Mouse (Mus musculus): Measurements from ENCODE around the gene Epm2aip1. TPM values are rescaled to one million over a fixed set of nuclear protein-coding genes. Genes with fewer than 3 reads are reported as not detected.

Gene Epm2aip1
- polyA plus RNA-seq, 1 experiment: 5.6 TPM

DNA sequence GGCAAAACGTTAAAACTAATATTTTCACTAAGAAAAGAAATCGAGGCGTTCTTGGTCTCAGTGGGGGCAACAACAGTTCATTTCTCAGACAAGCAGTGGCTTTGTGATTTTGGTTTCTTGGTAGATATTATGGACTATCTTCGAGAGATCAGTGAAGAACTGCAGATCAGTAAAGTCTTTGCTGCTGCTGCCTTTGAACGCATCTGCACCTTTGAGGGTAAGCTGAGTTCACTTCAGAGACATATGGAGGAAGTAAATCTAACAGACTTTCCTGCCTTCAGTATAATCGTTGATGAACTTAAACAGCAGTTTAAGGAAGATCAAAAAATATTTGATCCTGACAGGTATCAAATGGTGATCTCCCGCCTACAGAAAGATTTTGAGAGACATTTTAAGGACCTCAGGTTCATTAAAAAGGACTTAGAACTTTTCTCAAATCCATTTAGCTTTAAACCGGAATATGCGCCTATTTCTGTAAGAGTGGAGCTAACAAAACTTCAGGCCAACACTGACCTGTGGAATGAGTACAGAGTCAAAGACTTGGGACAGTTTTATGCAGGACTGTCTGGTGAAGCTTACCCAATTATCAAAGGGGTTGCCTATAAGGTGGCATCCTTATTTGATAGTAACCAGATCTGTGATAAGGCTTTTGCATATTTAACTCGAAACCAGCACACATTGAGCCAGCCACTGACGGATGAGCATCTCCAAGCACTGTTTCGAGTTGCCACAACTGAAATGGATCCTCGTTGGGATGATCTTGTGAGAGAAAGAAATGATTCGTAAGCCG, 1.5 kb downstream of the Epm2aip1 start:
- TF ChIP-seq GATA1 (IDR thresholded peaks at IDR 0.05; ENCODE audit: low read length): no peak

GRCm38 (mm10) chr9:111273958-111274357, 2.2 kb downstream of the Epm2aip1 start:
- TF ChIP-seq GATA1 (IDR thresholded peaks at IDR 0.05; ENCODE audit: low read length): no peak

DNA sequence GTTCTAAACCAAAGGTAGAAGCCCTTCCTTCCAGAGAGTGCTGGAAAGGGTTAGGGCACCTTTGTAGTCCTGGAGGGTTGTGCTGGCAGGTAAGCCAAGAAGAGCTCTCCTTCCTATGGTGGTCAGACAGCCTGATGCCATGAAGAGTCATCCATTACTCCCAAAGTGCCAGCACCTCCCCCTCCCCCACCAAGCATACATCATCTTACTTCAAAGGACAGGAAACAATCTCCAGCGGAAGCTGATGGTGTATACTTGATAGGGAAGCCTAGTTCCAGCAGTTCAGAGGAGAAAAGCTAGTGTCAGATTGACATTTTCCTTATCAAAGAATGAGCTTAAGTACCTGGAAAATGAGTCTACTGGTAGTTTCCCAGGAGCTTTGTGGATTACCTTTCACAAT, 3.4 kb downstream of the Epm2aip1 start:
- TF ChIP-seq GATA1 (IDR thresholded peaks at IDR 0.05; ENCODE audit: low read length): no peak

GRCm38 (mm10) chr9:111285061-111285460, 13.3 kb downstream of the Epm2aip1 start:
- TF ChIP-seq GATA1 (IDR thresholded peaks at IDR 0.05; ENCODE audit: low read length): no peak

DNA sequence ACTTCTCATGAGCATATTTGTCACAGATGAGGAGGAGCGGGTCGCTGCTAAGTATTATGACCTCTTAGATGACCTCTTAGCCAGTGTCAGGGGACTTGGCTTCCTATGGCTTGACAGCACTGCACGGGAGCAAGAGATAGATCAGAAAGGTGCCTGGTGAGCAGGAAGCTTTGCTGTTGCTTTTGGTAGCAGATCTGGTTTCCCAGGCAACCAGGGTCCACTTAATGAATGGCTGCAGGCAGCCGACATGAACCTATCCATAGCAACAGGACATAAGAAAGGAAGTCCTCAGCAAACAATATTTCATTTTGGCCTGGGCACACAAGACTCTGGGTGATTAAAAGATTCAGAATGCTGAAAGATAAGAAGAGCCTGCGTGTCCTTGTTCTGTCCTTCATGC, 13.9 kb downstream of the Epm2aip1 start:
- no peak for TF ChIP-seq GATA1 (IDR thresholded peaks at IDR 0.05; ENCODE audit: low read length)

- TF ChIP-seq GATA1 (IDR thresholded peaks at IDR 0.05; ENCODE audit: low read length): no peak
These were observed 14.7 kb downstream of the Epm2aip1 start for GRCm38 (mm10) chr9:111286468-111286867.

GRCm38 (mm10) chr9:111287956-111288355, 16.2 kb downstream of the Epm2aip1 start:
- no peak for TF ChIP-seq GATA1 (IDR thresholded peaks at IDR 0.05; ENCODE audit: low read length)

GRCm38 (mm10) chr9:111289294-111289831, 17.6 kb downstream of the Epm2aip1 start:
- TF ChIP-seq GATA1 (IDR thresholded peaks at IDR 0.05; ENCODE audit: low read length): no peak

DNA sequence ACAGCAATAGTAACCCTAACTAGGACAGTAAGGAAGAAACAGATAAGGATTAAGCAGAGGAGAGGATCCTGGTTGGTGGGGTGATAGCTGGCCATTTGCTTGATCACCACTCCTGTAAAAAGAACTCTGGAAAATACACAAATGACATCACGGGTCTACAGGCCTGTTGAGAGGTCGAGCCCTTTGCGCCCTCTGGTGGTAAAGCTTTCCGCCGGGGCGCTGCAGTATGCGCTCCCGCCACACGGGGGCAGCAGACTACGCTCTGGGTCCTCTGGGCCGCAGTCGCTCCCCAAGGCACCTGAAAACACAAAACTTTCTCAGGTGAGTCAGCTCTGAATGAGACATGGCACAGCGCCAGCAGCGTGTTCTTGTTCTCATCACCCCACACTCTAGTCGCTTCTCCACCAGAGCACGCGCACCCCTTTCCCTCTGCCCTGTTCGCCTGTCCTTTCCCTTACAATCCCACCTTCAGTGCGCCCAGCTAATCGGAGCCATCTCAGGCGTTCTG, 18.2 kb downstream of the Epm2aip1 start:
- TF ChIP-seq GATA1 (IDR thresholded peaks at IDR 0.05; ENCODE audit: low read length): no peak

GRCm38 (mm10) chr9:111290539-111291100, 18.9 kb downstream of the Epm2aip1 start:
- no peak for TF ChIP-seq GATA1 (IDR thresholded peaks at IDR 0.05; ENCODE audit: low read length)

DNA sequence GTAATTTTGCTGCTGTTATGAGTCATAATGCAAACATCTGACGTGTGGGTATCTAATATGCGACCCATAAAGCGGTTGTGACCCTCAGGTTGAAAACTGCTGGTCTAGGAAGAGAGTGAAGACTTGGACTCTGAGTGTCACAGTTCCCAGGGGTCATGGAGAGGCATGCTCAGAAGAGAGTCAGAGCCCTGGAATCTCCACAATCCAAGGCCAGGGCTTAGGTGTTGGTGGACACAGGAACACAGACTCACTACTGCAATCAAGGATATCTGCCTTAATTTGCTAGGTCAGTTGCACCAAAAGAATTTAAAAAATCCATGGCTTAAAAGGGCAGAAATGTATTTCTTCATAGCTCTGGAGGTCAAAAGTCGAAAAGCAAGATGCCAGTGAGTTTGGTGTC, 21.5 kb downstream of the Epm2aip1 start:
- no peak for TF ChIP-seq GATA1 (IDR thresholded peaks at IDR 0.05; ENCODE audit: low read length)

GRCm38 (mm10) chr9:111294911-111295310, 23.2 kb downstream of the Epm2aip1 start:
- no peak for TF ChIP-seq GATA1 (IDR thresholded peaks at IDR 0.05; ENCODE audit: low read length)

DNA sequence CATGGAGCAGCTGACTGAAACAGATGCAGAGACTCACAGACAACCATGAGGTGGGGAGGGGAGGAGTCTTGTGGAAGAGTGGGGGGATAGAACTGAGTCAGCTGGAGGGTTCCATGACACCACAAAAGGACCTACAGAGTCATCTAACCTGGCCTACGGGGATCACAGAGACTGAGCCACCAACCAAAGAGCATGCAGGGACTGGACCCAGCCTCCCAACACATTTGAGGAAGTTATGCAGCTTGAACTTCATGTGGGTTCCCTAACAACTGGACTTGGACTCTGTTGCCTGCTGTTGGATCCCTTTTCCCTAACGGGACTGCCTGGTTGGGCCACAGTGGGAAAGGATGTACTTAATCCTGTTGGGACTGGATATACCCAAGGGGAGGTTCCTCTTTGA, 23.6 kb downstream of the Epm2aip1 start:
- no peak for TF ChIP-seq GATA1 (IDR thresholded peaks at IDR 0.05; ENCODE audit: low read length)

DNA sequence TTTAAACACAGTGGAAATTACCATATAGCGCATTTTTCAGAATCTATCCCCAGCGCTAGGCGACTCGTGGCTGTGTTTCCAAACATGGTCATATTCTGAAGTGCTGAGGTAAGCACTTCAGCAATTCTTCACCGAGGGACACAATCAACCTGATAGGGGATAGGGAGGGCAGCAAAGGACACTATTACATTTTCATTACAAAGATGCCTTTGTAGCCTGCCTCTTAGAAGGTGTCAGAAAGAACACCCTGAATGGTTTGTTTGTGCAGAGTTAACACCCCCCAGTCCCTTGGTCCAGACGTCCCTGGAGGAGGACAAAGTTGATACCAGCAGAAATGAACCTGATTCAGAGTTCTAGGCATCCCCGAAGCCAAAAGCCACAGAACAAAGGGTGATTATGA, 24.7 kb downstream of the Epm2aip1 start:
- no peak for TF ChIP-seq GATA1 (IDR thresholded peaks at IDR 0.05; ENCODE audit: low read length)

DNA sequence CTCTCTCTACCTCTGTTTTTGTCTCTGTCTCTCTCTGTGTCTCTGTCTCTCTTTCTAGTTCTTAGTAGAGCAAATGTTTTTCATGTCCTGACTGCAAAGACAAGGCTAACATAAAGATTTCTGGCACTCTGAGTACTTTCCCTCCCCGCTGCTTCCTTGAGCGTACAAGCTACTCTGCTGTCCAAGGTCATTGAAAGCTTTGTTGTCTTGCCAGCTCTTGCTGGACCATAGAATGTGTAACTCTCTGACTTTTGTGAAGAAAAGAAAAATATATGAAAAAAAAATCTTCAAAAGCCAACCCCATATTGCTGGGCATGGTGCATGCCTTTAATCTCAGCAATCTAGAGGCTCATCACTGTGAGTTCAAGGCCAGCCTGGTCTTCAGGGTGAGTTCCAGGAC, 26.9 kb downstream of the Epm2aip1 start:
- TF ChIP-seq GATA1 (IDR thresholded peaks at IDR 0.05; ENCODE audit: low read length): no peak

GRCm38 (mm10) chr9:111302196-111302831, 30.6 kb downstream of the Epm2aip1 start:
- no peak for TF ChIP-seq GATA1 (IDR thresholded peaks at IDR 0.05; ENCODE audit: low read length)
